ENCODE assay signal across 8 mouse cellular contexts in the genomic region with DNA sequence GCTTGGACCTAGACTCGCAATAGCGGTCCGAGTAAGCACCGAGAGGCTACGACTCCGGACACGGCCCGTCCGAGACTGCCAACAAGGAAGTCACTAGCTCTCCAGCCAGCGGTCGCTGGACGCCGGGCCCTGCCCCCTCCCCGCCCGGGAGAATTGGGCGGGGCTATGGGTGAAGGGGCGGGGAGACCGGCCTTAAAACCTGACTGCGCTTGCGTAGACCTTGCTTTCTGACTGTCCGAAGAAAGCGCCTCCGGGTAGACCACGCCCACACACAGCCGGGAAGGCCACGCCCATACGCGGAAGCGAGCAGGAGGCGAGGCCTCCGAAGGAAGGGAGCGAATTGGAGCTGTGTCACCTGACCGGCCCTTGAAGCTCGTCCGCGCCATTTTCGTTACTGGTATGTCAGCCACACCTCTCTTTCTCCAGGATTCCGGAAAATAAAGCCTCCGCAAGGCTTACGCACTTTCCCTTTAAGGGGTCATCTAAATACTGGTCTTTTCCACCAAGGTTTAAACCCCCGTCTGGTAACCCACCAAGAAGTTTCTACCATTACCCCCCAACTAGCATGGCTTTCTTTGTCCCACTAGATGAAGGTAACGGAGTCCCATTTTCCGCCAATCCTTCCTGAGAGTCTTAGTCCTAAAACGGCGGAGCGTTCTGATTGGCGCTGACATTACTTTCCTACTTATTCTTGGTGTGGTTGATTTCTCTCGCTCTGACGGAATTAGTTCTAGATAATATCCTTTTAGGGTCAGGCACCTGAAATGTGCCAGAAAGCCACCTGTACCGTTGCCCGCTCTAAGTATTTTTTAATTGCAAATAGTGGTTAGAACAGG. TPM values are rescaled to one million over a fixed set of nuclear protein-coding genes. Genes with fewer than 3 reads are reported as not detected.
DNase-seq lines count a peak whose midpoint lies in the region; ATAC-seq and TF ChIP-seq lines count a peak whose summit lies in the region.

A gene (minus strand): TSS at position 141 of the 836 bp plus-strand sequence.

- ATAC-seq in kidney, embryonic 15.5 days (replicated peaks; ENCODE audit: low FRiP score), result peak; percentile 98
- peak; percentile 98 for ATAC-seq in monocyte, adult 5-6 weeks (replicated peaks; ENCODE audit: insufficient number of reproducible peaks, low FRiP score, low TSS enrichment, poor library complexity, severe bottlenecking)

- H3K9me3 ChIP-seq in heart, embryonic 10.5 days, result no peaks in the 10 kb centered on the region
- no peaks in the 10 kb centered on the region for H3K9me3 ChIP-seq in kidney, embryonic 15.5 days (replicated peaks)

- peaks cover 43% of the 10 kb centered on the region for H3K27me3 ChIP-seq in heart, embryonic 10.5 days (ENCODE audit: insufficient read depth, poor library complexity, severe bottlenecking)
- H3K27me3 ChIP-seq in kidney, embryonic 15.5 days, result peaks cover 22% of the 10 kb centered on the region

- peak within 1 kb of the TSS; percentile 78 for H3K4me2 ChIP-seq in kidney, embryonic 15.5 days

- TF ChIP-seq POLR2A in bone marrow macrophage, adult 2 months (IDR thresholded peaks at IDR 0.05; ENCODE audit: borderline replicate concordance, low read depth, low read length), result peak; percentile 83; the same call in 1 of the 2 replicates
- peak; percentile 82 for TF ChIP-seq POLR2A in embryonic fibroblast, embryonic 13.5 days (IDR thresholded peaks at IDR 0.05; ENCODE audit: low read depth, low read length)

- peak within 1 kb of the TSS; percentile 62 for H3K9ac ChIP-seq in kidney, embryonic 15.5 days

- DNase-seq in A20 (ENCODE audit: low read depth, low spot score), result peak; percentile 100
- peak; percentile 100 for DNase-seq in heart, embryonic 10.5 days (ENCODE audit: low spot score)
- peak; percentile 98 for DNase-seq in liver
- peak; percentile 98 for DNase-seq in spleen, postnatal 4 days (ENCODE audit: low spot score in 2 of 2)

- peaks cover 20% of the 10 kb centered on the region for H3K4me1 ChIP-seq in bone marrow macrophage, adult 2 months (ENCODE audit: control insufficient read depth, insufficient read depth, low read length)
- H3K4me1 ChIP-seq in embryonic fibroblast, embryonic 13.5 days (ENCODE audit: control insufficient read depth, insufficient read depth, low read length), result no peaks in the 10 kb centered on the region
- H3K4me1 ChIP-seq in heart, embryonic 10.5 days, result peaks cover 6% of the 10 kb centered on the region
- peaks cover 9% of the 10 kb centered on the region for H3K4me1 ChIP-seq in kidney, embryonic 15.5 days

- no peak for TF ChIP-seq CTCF in bone marrow macrophage, adult 2 months (IDR thresholded peaks at IDR 0.05; ENCODE audit: low read depth, low read length)
- TF ChIP-seq CTCF in embryonic fibroblast, embryonic 13.5 days (IDR thresholded peaks at IDR 0.05; ENCODE audit: borderline replicate concordance, insufficient read depth, low read length), result no peak

- peak within 1 kb of the TSS; percentile 92 for H3K27ac ChIP-seq in bone marrow macrophage, adult 2 months (ENCODE audit: insufficient read depth, low read depth, low read length)
- H3K27ac ChIP-seq in embryonic fibroblast, embryonic 13.5 days (ENCODE audit: insufficient read depth, low read length), result peak within 1 kb of the TSS; percentile 67
- H3K27ac ChIP-seq in heart, embryonic 10.5 days, result peak within 1 kb of the TSS; percentile 86
- H3K27ac ChIP-seq in kidney, embryonic 15.5 days, result peak within 1 kb of the TSS; percentile 84

- no peaks in the 10 kb centered on the region for H3K36me3 ChIP-seq in heart, embryonic 10.5 days
- H3K36me3 ChIP-seq in kidney, embryonic 15.5 days, result no peaks in the 10 kb centered on the region

- peak within 1 kb of the TSS; percentile 88 for H3K4me3 ChIP-seq in bone marrow macrophage, adult 2 months (ENCODE audit: insufficient read depth, low read length)
- peak within 1 kb of the TSS; percentile 61 for H3K4me3 ChIP-seq in embryonic fibroblast, embryonic 13.5 days (ENCODE audit: insufficient read depth, low read length)
- H3K4me3 ChIP-seq in heart, embryonic 10.5 days, result peak within 1 kb of the TSS; percentile 82
- peak within 1 kb of the TSS; percentile 71 for H3K4me3 ChIP-seq in kidney, embryonic 15.5 days (replicated peaks)

- WGBS in heart, embryonic 10.5 days, result under 1% methylated on average over 51 of the region's 51 CpGs
- whole genome bisulfite sequencing in kidney, embryonic 15.5 days, result 1% methylated on average over 51 of the region's 51 CpGs

RNA-seq across cellular contexts. Expression of the gene that starts here (rescaled TPM):
- polyA plus RNA-seq in bone marrow macrophage, adult 2 months (2012; ENCODE audit: insufficient read depth, insufficient read length, missing spikeins), result 253 and 257 TPM in 2 replicates
- polyA plus RNA-seq in embryonic fibroblast, embryonic 13.5 days (2011; ENCODE audit: insufficient read length, low read depth, missing spikeins), result 57.3 and 59.1 TPM in 2 replicates
- 11.8 and 26.4 TPM in 2 replicates for polyA plus RNA-seq in heart, embryonic 10.5 days (2016; fragmentation: Nextera tagmentation; extraction: Ambion mirVana)
- 34.5 and 35.0 TPM in 2 replicates for polyA plus RNA-seq in kidney, embryonic 15.5 days (2015; fragmentation: Nextera tagmentation; extraction: Ambion mirVana)
- total RNA-seq in monocyte, adult 5-6 weeks (2017), result 216 to 281 TPM (median 262 TPM) in 3 replicates

Comparison
In these comparisons a context has a peak if more than half of its experiments do, and no peak if none do; other contexts are left out.
1. Peak in every context shown above with its lines: DNase-seq, ATAC-seq, H3K4me3 ChIP-seq and H3K27ac ChIP-seq.